Mouse (Mus musculus): ENCODE measurements at regions not wholly inside any gene's neighbourhood (a gene's known extent, or its start where the extent isn't known, plus 50 kb on each side); places are given as distances from the start of the nearest gene placed in this dataset.

DNA sequence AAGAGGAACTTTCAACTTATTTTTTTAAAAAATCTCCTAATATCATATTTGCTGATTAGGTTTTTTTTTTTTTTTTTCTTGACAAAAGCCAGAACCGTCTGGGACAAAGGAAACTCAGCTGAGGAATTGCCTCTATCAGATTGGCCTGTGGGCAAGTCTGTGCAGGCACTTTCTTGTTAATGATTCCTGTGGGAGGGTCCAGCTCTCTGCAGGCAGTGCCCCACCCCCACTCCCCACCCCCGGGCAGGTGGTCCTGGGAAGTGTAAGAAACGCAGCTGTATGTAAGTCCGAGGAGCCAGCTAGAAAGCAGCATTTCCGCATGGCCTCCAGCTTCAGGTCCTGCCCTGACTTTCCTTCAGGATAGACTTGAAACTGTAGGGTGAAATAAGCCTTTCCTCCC is 377.7 kb downstream of the Sox2 start:
- no peak for DNase-seq (ENCODE audit: low spot score)

DNA sequence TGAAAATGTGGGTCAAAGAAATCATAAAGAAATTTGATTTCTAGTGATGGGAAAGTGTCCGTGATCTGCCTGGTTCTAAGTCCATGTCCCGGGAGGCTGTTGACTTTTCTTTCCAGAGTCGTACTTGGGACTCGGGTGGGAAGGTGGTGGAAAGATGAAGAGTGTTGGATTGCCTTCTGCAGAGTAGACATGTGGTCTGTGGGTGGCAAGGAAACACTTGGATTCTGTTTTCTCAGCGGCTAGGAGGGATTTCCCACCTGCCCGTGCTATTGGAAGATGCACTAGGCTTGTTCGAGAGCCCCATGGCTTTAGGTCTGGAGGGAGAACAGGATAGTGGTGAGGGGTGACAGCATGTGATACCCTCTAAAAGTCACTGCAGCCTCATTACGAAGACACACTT is 379.7 kb downstream of the Sox2 start:
- no peak for DNase-seq (ENCODE audit: low spot score)

DNA sequence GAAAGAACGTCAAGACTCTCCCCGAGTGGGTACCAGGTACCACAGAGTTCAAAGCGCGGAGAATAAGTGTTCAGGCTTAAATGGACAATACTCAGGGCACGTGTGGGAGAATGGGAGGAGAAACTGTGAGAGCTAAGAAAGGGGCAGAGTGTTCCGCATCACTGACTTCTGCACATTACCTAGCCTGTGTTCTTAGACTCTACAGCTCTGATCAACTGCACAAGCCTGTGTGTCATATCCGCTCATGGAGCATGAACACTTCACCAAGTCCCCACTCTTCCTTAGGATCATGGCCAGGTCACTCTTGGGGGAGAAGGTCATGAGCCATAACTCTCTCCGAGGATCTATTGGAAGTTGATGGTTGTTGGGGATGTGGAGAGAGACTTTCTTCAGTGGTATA is 383.4 kb downstream of the Sox2 start:
- no peak for DNase-seq (ENCODE audit: low spot score)

DNA sequence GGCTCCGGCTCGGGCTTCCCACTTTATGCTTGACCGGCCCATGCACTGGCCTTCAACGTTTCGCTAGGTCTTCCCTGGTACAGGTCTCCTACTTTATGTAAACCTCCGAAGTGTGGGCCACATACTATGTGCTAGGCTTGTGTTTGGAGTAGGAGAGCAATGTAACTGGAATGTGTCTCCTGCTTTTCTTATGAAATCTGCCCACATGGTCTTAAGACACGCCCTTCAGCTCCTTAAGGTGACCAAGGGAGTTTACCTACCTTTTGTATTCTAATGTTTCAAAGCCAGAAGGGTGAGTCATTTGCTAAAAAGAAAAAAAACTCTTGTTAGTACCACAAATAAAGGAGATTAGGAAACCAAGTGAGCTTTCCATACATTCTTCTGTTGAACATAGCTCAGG is 385.0 kb downstream of the Sox2 start:
- DNase-seq (ENCODE audit: low spot score): no peak

DNA sequence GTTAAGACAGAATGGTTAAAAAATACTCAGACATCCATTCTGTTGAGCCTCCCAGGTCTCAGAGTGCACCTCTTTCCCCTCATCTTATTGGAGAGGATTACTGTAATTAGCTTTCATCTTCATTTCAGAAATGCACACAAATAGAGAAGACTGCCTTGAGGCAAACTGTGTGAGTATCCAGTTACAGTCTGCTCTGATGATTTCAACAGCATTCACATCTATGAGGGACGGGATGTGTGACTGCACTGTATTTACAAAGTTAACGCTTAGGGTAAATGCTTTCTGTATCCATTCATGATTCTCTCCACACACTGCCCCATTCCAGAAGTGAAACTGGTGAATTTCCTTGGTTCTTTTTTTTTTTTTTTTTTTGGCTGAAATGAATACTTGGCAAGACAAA is 393.5 kb downstream of the Sox2 start:
- no peak for DNase-seq (ENCODE audit: low spot score)

DNA sequence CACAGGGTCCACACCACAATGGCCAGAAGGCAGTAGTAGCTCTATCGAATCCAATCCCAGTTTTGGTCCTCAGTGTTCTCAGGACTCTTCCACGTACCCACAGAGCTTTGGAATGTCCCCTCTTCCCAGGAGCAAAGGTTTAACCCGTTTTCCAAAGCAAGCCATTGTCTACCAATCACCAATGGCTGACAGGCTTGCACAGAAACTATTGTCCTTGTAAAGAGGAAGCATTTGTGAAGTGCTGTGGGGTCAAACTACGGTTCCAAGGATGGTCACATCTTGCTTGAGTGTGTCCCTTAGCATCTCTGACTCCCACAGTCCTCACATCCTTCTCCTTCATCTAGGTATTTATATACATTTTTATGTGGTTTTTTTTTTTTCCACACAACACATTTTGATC is 409.2 kb downstream of the Sox2 start:
- no peak for DNase-seq (ENCODE audit: low spot score)

DNA sequence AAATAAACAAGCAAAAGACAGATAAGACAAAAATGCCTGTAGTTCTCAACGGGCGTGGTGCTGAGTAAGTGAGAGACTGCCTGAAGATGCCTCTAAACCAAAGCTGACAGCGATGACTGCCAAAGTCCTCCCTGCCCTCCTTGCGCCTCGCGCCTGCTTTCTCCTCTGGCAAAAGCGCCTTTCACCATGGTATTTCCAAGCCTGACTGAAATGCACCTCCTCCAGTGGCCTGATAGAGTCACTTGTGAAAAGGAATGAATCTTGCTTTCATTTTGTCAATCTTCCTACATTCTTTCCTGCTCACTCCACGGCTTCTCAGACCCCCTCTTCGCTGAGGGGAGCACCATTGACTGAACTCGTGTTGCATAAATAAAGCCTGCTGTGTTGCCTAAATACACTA is 409.8 kb downstream of the Sox2 start:
- DNase-seq (ENCODE audit: low spot score): no peak

DNA sequence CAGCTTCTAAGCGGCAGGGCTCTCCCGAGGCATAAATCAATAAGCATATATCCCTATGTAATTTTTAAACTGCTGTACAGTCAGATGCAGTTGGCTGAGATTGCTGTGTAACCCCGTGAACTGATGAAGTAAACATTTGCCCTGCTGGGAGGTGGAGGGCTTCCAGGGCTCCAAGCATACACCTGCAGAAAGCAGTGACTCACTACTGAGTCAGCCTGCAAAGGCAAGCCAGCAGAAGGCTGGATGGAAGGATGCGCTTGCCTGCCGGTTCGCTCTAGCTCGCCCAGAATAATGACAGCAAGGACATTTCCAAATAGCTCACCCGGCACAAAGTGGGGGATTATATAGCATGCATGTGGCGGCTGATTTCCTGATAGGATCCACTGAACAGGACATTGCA is 416.6 kb downstream of the Sox2 start:
- no peak for DNase-seq (ENCODE audit: low spot score)

DNA sequence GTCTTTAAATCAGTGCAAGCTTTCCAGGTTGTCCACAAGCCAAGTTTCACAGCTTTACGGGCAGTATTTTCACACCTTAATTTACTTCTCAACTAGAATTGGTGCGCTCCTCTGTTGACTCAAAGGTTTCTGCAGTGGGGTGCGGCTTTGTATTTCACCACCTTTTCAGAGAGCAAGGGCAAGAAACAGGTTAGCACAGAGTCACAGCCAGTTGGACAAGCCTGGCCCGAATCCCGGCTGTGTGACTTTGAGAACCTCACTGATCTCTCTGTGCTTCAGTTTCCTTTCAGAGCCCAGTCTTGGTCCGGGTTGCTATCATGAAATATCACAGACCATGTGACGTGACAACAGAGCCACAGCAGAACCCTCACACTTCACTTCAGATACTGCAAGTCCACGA is 418.4 kb downstream of the Sox2 start:
- no peak for DNase-seq (ENCODE audit: low spot score)

DNA sequence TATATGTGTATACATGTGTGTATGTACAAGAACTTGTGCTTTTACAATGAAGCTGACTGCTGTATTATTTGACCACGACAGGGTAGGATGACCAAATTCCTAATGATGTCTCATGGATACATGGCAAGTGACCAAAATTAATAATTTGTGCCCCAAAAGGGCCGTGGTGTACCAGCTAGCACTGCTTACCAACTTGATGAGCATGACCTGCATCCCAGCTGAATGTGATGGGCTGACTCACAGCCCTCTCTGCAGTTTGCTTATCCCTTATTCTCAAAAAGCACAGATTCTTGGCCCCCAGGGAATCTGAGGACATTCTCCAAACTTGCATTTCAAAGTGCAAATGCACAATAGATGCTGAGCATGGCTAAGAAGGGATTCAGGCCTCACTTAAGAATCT is 420.8 kb downstream of the Sox2 start:
- DNase-seq (ENCODE audit: low spot score): no peak

DNA sequence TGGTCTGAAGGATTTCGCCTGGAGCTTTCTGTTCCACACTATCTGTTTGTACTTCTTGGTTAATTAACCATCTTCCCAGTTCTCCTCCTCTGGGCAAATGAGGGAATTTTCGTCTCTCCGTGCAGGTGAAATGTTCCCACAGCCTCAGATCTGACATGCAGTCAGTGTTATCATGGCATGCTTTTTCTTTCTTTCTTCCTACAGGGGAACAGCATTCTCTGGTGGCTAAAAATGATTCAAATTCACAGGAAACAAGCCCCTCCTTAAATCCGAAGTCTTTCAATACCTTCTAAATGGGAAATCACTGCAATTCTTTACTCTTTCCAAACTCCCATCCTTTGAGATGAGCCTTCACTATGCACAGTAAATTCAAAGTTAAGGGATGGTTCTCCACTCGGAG is 429.7 kb downstream of the Sox2 start:
- no peak for DNase-seq (ENCODE audit: low spot score)

DNA sequence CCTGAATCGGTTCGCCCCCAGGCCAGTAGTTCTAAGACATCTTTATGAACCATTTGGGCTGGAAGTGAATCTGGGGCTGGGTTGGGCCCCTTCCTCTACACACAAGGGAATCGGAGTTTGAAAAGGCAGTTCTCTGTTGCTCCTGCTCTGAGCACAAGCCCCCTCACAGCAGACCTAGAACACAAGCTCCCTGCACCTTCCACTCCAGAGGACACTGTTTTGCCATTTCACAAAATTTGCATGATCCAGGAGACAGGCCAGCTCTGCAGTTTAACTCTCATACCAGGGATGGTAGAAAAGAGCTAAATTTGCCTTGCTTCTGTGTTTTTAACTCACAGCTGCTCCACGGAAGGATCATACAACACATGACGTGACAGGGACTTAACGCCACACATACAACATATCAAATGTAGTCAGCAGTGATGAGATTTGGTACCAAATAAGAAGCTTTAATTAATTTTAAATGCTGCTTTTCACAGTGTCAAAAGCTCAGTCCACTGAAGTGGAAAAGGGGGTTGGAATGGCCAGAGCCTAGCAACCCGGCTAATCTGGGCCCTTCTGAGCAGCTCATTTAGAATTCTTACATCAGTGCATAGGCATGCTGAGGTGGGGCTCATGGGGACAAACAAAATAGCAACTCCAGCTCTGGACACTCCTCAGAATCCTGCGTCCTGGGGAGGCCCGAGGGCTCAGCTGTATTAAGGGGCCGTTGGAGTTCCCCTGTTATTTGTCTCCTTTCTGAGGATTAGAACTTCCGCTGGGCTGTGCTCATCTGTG is 434.1 kb downstream of the Sox2 start:
- DNase-seq (ENCODE audit: low spot score): no peak

DNA sequence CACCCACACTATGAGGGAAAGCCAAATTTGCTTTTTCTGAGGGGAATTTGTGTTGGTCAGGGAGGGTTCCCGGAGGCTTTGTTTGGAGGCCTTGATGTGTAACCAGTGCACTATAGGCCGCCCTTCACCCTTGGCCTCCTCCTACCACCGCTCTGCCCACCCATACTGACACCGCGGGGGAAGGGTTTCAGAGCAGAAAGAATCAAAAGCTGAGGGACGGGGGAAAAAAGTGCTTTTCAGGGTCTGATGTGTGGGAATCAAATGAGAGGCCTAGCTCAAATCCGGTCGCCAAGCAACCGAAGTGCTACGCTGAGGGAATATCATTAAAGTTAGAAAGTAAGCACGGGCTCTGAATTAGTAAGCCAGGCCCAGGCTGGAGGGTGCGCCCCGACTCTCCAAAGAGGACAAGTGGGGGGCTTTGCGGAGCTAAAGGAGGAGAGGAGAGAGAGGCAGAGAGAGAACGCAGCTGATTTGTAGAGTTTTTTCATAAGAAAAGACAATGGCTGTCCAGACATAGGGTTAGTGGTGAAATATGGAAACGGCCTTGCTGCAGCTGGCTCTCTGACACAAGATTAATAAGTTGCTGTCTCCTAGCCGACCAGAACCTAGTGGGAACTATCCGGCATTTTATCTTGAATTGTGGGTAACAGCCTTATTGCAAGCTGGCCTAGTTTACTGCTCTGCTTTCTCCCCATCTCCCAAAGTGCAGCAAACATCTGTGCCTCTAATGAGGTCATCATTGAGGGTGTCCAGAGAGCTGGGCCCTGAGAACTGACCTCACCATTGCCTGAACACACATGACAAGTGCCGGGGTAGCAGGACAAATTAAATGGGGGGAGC is 438.3 kb downstream of the Sox2 start:
- DNase-seq (ENCODE audit: low spot score): no peak

DNA sequence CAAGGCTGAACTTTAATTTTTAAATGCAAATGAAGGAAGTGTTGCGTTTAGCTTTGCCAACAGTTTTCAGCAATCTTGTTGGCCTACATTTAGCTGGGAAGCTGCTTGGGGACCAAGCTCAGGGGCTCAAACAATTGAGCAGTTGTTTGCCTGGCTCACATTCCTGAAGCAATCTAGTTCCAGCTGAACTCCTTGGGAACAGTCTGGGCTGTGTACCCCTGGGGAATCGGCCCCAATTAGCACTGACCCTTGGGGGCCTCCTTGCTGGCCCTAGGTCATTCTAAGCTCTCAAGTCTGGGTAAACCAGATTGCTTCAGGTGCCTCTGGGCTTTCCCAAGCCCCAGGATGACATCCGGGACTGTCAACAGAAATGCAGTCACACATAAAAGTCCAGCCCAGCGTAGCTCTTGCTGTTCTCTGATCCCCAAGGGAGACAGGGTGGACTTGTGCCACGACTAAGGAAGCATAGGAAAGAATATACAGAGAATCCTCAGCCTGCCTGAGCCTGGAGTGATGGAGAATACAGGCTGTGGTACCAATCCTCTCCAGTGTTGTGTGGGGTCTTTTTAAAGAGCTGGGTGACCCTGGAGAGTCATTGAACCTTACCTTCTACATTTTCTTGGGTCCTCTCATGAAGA is 440.4 kb downstream of the Sox2 start:
- no peak for DNase-seq (ENCODE audit: low spot score)

DNA sequence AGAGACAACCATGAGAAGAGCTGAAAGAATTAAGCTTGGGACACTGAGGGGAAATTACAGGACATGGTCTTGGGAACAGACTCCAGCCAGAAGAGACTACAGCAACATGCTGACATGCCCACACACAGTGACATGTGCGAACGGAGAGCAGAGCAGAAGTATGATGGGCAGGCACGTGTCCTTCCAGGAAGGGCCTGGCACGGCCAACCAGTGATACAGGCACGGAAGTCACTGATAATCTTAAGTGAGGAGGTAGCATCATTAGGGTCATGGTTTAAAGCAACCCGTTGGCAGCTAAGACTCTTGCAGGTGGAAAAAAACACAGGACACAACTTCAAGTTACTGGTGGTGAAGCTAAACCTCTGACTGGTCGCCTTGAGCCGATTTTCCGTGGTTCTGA is 442.8 kb downstream of the Sox2 start:
- DNase-seq (ENCODE audit: low spot score): no peak

DNA sequence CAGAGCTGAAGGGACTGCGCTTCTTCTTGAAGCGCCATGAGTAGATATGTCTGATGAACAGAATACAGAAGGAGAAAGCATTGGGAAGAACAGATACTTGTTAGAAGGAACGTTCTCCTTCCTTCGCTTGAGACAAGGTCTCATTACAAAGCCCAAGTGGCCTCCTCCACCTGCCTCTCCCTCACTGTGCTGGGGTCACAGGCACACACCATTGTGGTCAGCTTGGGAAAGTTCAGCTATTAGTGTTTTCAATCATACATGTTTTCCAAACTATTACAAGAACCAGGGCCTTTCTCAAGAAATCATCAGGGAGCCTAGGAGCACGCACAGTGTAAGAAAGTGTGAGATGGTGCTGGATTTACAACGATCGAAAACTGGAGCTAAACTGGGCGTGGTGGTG is 445.0 kb downstream of the Sox2 start:
- DNase-seq (ENCODE audit: low spot score): no peak

DNA sequence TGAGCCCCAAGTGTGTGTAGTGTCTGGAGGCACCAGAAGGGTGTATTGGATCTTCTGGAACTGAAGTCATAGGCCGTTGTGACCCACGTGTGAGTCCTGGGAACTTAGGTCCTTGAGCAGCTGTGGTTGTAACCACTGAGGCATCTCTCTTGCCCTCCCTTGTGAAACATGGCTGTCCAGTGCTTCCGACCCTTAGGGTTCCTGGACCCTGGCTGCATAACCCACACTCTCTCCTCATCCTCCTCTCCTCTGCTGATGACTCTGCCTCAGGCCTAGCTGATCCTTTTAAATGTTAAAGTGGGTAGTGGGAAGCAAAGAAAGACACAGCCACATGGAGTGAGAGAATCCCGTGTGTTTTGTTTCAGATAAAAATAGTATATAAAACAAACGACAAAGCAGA is 446.2 kb downstream of the Sox2 start:
- DNase-seq (ENCODE audit: low spot score): no peak

DNA sequence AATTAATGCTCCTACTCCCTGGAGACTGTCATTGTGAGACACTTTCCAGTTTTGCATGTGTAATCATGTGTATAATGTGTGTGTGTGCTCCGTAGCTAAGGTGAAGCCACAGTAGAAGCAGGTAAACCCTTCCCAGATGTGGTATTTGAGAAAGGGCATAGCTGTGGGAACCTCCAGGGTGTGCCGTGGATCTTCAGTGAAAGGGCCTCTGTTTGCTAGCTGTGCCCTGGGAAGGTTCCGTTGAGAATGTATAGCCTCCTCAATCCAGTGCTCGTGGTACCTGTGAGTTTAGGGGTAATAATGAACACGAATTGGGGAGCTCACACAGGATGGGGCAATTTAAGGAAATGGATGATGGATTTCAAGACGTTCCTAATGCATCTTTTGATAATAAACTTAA is 447.6 kb downstream of the Sox2 start:
- DNase-seq (ENCODE audit: low spot score): no peak

DNA sequence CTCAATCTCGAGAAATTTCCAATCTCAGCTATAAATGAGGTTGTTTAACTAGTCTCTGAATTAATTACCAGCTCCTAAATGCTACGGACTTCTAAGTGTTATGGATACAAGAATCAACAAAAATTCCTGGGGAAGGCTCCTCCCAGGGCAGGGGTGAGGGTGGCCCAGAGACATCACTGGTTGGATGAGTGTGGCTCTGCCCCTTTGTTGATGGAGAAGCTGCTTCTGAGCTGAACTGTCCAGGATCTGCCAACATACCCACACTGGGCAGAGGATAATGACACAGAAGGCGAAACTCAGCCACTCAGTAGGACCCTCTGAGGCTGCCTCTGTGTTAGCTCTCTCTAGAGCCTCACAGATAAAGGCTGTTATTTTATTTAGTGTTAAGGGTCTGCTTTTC is 449.0 kb downstream of the Sox2 start:
- DNase-seq (ENCODE audit: low spot score): no peak

DNA sequence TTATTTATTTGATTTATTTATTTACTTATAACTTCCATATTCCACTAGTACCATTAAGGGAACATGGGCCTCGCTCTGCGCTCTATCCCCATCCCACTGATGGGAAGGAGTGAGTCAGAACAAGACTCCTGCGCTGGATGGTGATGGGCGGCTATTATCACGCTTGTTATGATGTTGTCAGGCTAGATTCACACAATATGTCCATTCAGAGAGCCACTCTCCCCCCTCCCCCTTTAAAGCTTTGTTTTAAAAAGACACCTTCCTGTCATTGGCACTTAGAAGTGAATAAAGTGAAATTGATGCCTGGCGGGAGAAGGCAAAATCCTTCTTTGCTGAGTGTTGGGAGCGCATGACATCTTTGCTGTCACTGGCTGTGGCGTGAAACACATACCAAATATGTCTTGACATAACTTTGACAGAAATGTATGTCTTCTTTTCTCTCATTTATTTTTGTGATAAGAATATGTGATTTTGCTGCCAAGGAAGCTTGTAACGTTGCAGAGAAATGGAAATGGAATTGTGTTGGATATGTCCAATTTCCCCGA is 449.7 kb downstream of the Sox2 start:
- DNase-seq (ENCODE audit: low spot score): no peak

DNA sequence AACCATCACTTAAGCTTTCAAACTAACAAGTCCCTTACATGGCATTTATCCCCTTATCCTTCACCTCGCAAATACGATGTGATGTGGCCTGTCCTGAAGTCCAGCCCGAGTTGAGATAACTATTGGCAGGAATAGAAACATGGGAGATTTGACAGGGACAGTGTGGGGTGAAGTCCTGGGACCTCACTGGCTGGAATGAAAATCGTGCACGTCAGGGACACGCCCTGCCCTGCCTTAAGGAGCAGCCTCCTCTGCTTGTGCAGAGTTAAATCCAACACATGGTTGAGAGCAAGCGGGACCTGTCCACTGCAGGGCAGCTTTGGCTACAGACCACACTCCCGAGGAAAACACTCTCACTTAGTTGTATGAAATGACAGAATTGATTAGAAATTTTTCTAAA is 451.1 kb downstream of the Sox2 start:
- no peak for DNase-seq (ENCODE audit: low spot score)

DNA sequence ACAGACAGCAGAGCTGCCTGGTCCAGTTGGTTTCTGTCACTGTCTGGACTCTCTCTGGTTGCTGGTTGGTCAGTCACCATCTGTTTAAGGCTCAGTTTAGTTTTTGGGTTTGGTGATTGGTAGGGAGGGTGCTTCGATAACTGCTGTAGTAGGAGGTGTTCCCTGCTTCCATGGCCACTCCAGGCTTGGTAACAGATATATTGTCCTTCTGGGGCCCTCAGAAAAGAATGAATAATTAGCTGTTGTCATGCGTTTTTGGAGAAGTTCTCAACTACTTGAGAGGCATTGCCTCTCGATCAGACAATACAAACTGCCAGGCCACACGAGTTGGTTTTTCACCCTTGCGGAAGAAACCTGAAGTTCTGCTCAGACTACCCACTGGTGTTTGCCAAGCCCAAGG is 451.7 kb downstream of the Sox2 start:
- no peak for DNase-seq (ENCODE audit: low spot score)
